Mouse (Mus musculus): Measurements from ENCODE around the gene Bach2. TPM values are rescaled to one million over a fixed set of nuclear protein-coding genes. Genes with fewer than 3 reads are reported as not detected.

The Bach2 gene
- total RNA-seq, 1 experiment from 2014 or later: 98.9 TPM

DNA sequence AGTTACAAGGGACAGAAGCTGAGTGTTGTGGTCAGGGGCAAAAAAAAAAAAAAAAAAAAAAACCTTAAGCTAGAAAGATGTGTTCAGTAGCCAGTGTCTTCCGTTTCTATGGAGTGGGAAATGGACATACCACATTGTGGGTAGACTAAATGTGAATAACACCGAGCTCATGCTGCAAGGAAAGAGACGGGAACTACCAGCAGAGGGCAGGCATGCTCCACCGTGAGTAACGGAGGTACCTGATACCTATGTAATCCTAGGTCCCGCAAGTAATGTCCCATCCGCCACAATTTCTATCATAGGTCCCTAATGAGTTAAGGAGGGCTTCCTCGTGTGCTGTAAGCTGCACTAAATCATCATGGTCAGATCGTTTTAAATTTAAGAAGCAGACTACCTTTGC is 348.0 kb downstream of the Bach2 start:
- peak; percentile 65; the same call in 1 of the 2 replicates for ATAC-seq (ENCODE audit: extremely low read depth, insufficient number of reproducible peaks, low FRiP score, poor library complexity, severe bottlenecking)

GRCm38 (mm10) chr4:32587543-32587942 is 348.9 kb downstream of the Bach2 start:
- no peak for ATAC-seq (ENCODE audit: extremely low read depth, insufficient number of reproducible peaks, low FRiP score, poor library complexity, severe bottlenecking)

DNA sequence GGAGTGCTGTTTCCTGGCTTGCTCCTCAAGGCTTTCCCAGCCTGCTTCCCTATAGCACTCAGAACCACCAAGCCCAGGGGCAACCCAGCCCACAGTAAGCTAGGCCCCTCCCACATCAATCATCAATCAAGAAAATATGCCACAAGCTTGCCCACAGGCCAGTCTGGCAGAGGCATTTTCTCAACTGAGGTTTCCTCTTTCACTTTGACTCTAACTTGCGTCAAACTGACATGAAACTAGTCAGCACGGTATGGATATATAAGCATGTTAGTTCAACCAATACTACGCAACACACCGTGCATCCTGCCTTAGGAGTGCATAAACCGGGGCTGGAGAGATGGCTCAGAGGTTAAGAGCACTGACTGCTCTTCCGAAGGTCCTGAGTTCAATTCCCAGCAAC is 349.6 kb downstream of the Bach2 start:
- peak; percentile 59 for ATAC-seq (ENCODE audit: extremely low read depth, insufficient number of reproducible peaks, low FRiP score, poor library complexity, severe bottlenecking)

DNA sequence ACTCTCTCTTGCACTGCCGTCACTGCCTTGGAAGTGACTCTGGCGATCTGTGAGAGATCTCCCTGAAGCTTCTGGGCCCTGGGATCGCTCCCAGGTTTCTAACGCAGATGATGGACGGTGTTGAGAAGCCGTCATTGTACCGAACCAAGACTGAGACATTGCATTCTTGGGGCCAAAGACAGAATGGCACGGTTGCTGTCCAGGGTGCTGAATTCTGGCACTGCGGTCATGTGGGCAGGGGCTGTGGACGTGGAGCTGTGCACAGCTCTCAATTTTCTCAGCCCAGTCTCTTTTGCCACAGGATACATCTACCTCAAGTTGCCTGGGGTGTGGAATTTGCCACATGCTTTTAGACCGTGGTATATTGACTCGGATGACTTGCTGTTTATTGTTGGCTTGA is 362.5 kb downstream of the Bach2 start:
- ATAC-seq (ENCODE audit: extremely low read depth, insufficient number of reproducible peaks, low FRiP score, poor library complexity, severe bottlenecking): no peak

- ATAC-seq (ENCODE audit: extremely low read depth, insufficient number of reproducible peaks, low FRiP score, poor library complexity, severe bottlenecking): no peak
These were observed 364.1 kb downstream of the Bach2 start, which contains the start of gene Gja10 for GRCm38 (mm10) chr4:32602660-32603059. Gja10 (minus strand) TSS chr4:32602760.

DNA sequence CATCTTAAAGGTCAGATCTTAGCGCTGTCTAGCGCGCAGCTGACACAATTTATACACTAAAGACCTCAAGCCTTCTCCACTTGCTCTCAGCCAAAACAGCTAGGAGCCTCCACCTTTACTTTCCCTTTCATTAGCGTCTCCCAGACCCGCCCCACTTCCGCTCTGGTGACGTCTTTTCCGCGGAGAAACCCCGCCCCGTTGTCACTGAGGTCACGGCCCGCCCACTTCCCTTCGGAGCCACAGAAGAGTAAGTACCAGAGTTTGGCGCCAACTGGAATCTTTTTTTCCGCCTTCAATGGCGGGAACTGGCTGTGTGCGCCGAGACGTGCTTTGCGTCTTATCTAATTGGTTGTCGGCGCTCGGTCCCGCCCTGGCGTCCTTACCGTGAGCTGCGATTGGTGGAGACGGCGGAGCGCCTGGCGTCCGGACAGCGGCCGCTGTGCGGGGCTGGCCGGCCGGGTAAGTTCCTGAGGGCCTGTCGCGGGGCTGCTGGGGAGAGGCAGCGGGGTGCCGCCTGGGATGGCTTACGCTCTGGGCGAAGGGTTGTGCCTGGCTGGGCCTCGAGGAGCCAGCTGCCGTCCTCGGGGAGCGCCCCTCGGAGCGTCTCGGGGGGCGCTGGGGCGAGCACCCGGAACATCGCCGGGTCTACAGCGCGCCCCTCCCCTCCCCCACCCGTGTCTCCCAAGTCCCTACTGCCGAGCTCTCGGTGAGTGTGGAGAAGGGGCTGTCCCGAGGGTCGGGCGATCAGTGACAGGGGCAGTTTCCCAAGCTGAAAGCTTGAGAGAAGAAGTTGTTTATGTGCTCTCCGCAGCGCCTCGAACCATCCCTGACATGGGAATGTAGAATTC is 376.7 kb downstream of the Bach2 start, which contains the start of gene Casp8ap2:
Casp8ap2 (plus strand) TSS at position 418 of the 848 bp plus-strand sequence.
- peak; percentile 99 for ATAC-seq (ENCODE audit: extremely low read depth, insufficient number of reproducible peaks, low FRiP score, poor library complexity, severe bottlenecking)

DNA sequence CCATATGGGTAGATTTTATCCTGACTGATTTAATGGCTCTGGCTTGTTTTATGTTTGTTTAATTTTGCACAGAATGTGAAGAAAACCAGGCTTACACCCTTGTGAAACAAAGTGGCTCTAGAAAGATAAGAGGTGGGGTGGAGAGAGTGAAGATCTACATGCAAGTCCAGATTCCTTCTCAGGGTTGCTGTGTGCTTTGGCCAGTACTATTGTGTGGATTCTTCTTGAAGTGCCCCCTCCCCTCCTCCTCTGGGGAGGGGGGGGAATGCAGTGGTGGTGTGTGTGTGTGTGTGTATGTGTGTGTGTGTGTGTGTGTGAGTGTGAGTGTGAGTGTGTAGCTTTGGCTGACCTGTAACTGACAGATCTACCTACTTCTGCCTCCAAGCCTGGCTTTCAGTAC is 383.0 kb downstream of the Bach2 start:
- ATAC-seq (ENCODE audit: extremely low read depth, insufficient number of reproducible peaks, low FRiP score, poor library complexity, severe bottlenecking): no peak

Data from neutrophil, adult 5-6 weeks (primary cell).